Mouse (Mus musculus) left cerebral cortex, adult 11 months (tissue): ENCODE results near the gene Npr3.
A peak's percentile ranks its signal among the peaks of the same experiment; 100 is the strongest.
"Not testable (repeated sequence)": the region's sequence is repeated elsewhere in the genome, so short reads cannot be mapped to it uniquely, and the experiment has no call there.

Source experiments
- DNase-seq: peaks from one replicate; pipeline ENCODE4 v3.0.0; 2022; ENCODE audit warnings: low spot score

Gene Npr3

GRCm38 (mm10) chr15:11881822-11882221 lies 25.3 kb downstream of the Npr3 start:
- DNase-seq: no peak

- no peak for DNase-seq
Measured at GRCm38 (mm10) chr15:11878334-11878733, 28.8 kb downstream of the Npr3 start.

GRCm38 (mm10) chr15:11877273-11877672 lies 29.8 kb downstream of the Npr3 start:
- DNase-seq: no peak

- DNase-seq: no peak
Measured at GRCm38 (mm10) chr15:11866918-11867317, 40.2 kb downstream of the Npr3 start.

- DNase-seq: no peak
Measured at GRCm38 (mm10) chr15:11863540-11863818, 43.6 kb downstream of the Npr3 start.

- DNase-seq: no peak
Measured at GRCm38 (mm10) chr15:11862785-11863539, 44.1 kb downstream of the Npr3 start.

- DNase-seq: no peak
Measured at GRCm38 (mm10) chr15:11862253-11862652, 44.8 kb downstream of the Npr3 start.

GRCm38 (mm10) chr15:11860259-11860658 lies 46.8 kb downstream of the Npr3 start:
- DNase-seq: no peak

- no peak for DNase-seq
Measured at GRCm38 (mm10) chr15:11859829-11860228, 47.3 kb downstream of the Npr3 start.

- no peak for DNase-seq
Measured at GRCm38 (mm10) chr15:11858411-11858810, 48.7 kb downstream of the Npr3 start.

- DNase-seq: no peak
Measured at GRCm38 (mm10) chr15:11845204-11846062, 61.7 kb downstream of the Npr3 start.

- DNase-seq: no peak
Measured at GRCm38 (mm10) chr15:11844115-11844514, 63.0 kb downstream of the Npr3 start.

- DNase-seq: no peak
Measured at GRCm38 (mm10) chr15:11841828-11842227, 65.3 kb downstream of the Npr3 start.

- no peak for DNase-seq
Measured at GRCm38 (mm10) chr15:11835913-11836312, 71.2 kb downstream of the Npr3 start.

- not testable (repeated sequence) for DNase-seq
Measured at GRCm38 (mm10) chr15:11822347-11822746, 84.7 kb downstream of the Npr3 start.

- DNase-seq: no peak
Measured at GRCm38 (mm10) chr15:11815551-11815950, 91.5 kb downstream of the Npr3 start.

- no peak for DNase-seq
Measured at GRCm38 (mm10) chr15:11803576-11803975, 103.5 kb downstream of the Npr3 start.

GRCm38 (mm10) chr15:11801863-11802722 lies 105.0 kb downstream of the Npr3 start:
- DNase-seq: peak; percentile 8

- no peak for DNase-seq
Measured at GRCm38 (mm10) chr15:11794632-11795031, 112.5 kb downstream of the Npr3 start.
